ENCODE assay signal across 8 mouse cellular contexts in genomic region chrX:137038502-137038901, GRCm38 (mm10). TPM values are rescaled to one million over a fixed set of nuclear protein-coding genes. Genes with fewer than 3 reads are reported as not detected.
DNase-seq lines count a peak whose midpoint lies in the region; ATAC-seq and TF ChIP-seq lines count a peak whose summit lies in the region.

No protein-coding gene starts in this region.

- DNase-seq in kidney, adult 8-10 months = no peak
- no peak for DNase-seq in midbrain, postnatal 0 days (ENCODE audit: low spot score)
- no peak for DNase-seq in c-Kit-positive CD71-positive TER-119-positive erythroid progenitor cells, embryonic 14.5 days (ENCODE audit: low spot score)
- no peak for DNase-seq in spleen, adult 12 weeks (ENCODE audit: low spot score)
- DNase-seq in layer of hippocampus, adult 18-20 months (ENCODE audit: low spot score in 2 of 2) = no peak

- no peak overlapping the region for H3K27ac ChIP-seq in kidney, embryonic 15.5 days
- H3K27ac ChIP-seq in bone marrow macrophage, adult 2 months (ENCODE audit: insufficient read depth, low read depth, low read length) = peak overlapping the region; percentile 94
- peak overlapping the region; percentile 94 for H3K27ac ChIP-seq in hindbrain, embryonic 16.5 days (ENCODE audit: low read depth, low read length)
- H3K27ac ChIP-seq in midbrain, postnatal 0 days (ENCODE audit: low read depth, low read length) = peak overlapping the region; percentile 93; the same call in 1 of the 2 replicates

- H3K4me2 ChIP-seq in kidney, embryonic 15.5 days = peak overlapping the region; percentile 65
- H3K4me2 ChIP-seq in hindbrain, embryonic 16.5 days (ENCODE audit: low read length) = peak overlapping the region; percentile 58
- H3K4me2 ChIP-seq in midbrain, postnatal 0 days (ENCODE audit: low read depth, low read length, poor library complexity, severe bottlenecking) = peak overlapping the region; percentile 44

- no peak overlapping the region for H3K9ac ChIP-seq in kidney, embryonic 15.5 days
- H3K9ac ChIP-seq in hindbrain, embryonic 16.5 days (ENCODE audit: low read depth, low read length) = peak overlapping the region; percentile 73; the same call in 1 of the 2 replicates
- peak overlapping the region; percentile 73 for H3K9ac ChIP-seq in midbrain, postnatal 0 days (replicated peaks; ENCODE audit: low read length, poor library complexity, severe bottlenecking)

- peak overlapping the region; percentile 59 for H3K4me3 ChIP-seq in kidney, embryonic 15.5 days (replicated peaks)
- peak overlapping the region; percentile 81 for H3K4me3 ChIP-seq in bone marrow macrophage, adult 2 months (ENCODE audit: insufficient read depth, low read length)
- H3K4me3 ChIP-seq in hindbrain, embryonic 16.5 days (ENCODE audit: low read length) = peak overlapping the region; percentile 57
- H3K4me3 ChIP-seq in midbrain, postnatal 0 days (ENCODE audit: low read depth, low read length) = peak overlapping the region; percentile 45

- no peaks in the 10 kb centered on the region for H3K4me1 ChIP-seq in kidney, embryonic 15.5 days
- peaks cover 5% of the 10 kb centered on the region; the same call in 1 of the 2 replicates for H3K4me1 ChIP-seq in bone marrow macrophage, adult 2 months (ENCODE audit: control insufficient read depth, insufficient read depth, low read length)
- 0 out of 2 replicates have a peak, but pooled peaks cover 2% of the 10 kb centered on the region for H3K4me1 ChIP-seq in hindbrain, embryonic 16.5 days (ENCODE audit: control insufficient read depth, insufficient read depth, low read depth, low read length)
- no peaks in the 10 kb centered on the region for H3K4me1 ChIP-seq in midbrain, postnatal 0 days (ENCODE audit: insufficient read depth, low read length)

- WGBS in kidney, embryonic 15.5 days = 40% methylated on average over 7 of the region's 7 CpGs
- 46% methylated on average over 7 of the region's 7 CpGs for WGBS in hindbrain, embryonic 16.5 days
- 56% methylated on average over 7 of the region's 7 CpGs for WGBS in midbrain, postnatal 0 days

- no peak for TF ChIP-seq CTCF in bone marrow macrophage, adult 2 months (IDR thresholded peaks at IDR 0.05; ENCODE audit: low read depth, low read length)
- no peak for TF ChIP-seq CTCF in midbrain, postnatal 0 days (IDR thresholded peaks at IDR 0.05)

- ATAC-seq in kidney, embryonic 15.5 days (replicated peaks; ENCODE audit: low FRiP score) = peak; percentile 13; the same call in 1 of the 2 replicates
- ATAC-seq in hindbrain, embryonic 16.5 days = peak; percentile 63
- no peak for ATAC-seq in midbrain, postnatal 0 days (ENCODE audit: low FRiP score)

- H3K36me3 ChIP-seq in kidney, embryonic 15.5 days = no peaks in the 10 kb centered on the region
- H3K36me3 ChIP-seq in hindbrain, embryonic 16.5 days (ENCODE audit: control insufficient read depth, insufficient read depth, low read length) = no peaks in the 10 kb centered on the region
- H3K36me3 ChIP-seq in midbrain, postnatal 0 days (ENCODE audit: insufficient read depth, low read length) = no peaks in the 10 kb centered on the region

- no peaks in the 10 kb centered on the region for H3K9me3 ChIP-seq in kidney, embryonic 15.5 days (replicated peaks)
- H3K9me3 ChIP-seq in hindbrain, embryonic 16.5 days (ENCODE audit: control insufficient read depth, low read length) = no peaks in the 10 kb centered on the region
- H3K9me3 ChIP-seq in midbrain, postnatal 0 days (ENCODE audit: low read length) = no peaks in the 10 kb centered on the region

- no peak for TF ChIP-seq POLR2A in bone marrow macrophage, adult 2 months (IDR thresholded peaks at IDR 0.05; ENCODE audit: borderline replicate concordance, low read depth, low read length)

- H3K27me3 ChIP-seq in kidney, embryonic 15.5 days = 0 out of 2 replicates have a peak, but pooled peaks cover 8% of the 10 kb centered on the region
- H3K27me3 ChIP-seq in hindbrain, embryonic 16.5 days (replicated peaks; ENCODE audit: control insufficient read depth, insufficient read depth, low read length) = no peaks in the 10 kb centered on the region
- H3K27me3 ChIP-seq in midbrain, postnatal 0 days (ENCODE audit: insufficient read depth, low read length) = no peaks in the 10 kb centered on the region

RNA-seq across cellular contexts. Expression of gene Slc25a53, which starts 0.4 kb away (rescaled TPM):
- 8.6 and 10.6 TPM in 2 replicates for polyA plus RNA-seq in kidney, embryonic 15.5 days (2015; fragmentation: Nextera tagmentation; extraction: Ambion mirVana)
- 6.1 and 7.8 TPM in 2 replicates for polyA plus RNA-seq in bone marrow macrophage, adult 2 months (2012; ENCODE audit: insufficient read depth, insufficient read length, missing spikeins)
- polyA plus RNA-seq in hindbrain, embryonic 16.5 days (2015; fragmentation: Nextera tagmentation; extraction: Ambion mirVana) = 13.2 and 14.7 TPM in 2 replicates
- total RNA-seq in midbrain, postnatal 0 days (2014; rRNA removed) = 17.6 and 20.6 TPM in 2 replicates
- 11.1 and 12.6 TPM in 2 replicates for polyA plus RNA-seq in midbrain, postnatal 0 days (2015; fragmentation: Nextera tagmentation; extraction: Ambion mirVana)
- 10 to 100 TPM; 20.3 to 35.5 TPM for total RNA-seq in layer of hippocampus, adult 18-20 months (2021)

RNA-seq across cellular contexts. Expression of gene Fam199x, which starts 10.9 kb away (rescaled TPM):
- polyA plus RNA-seq in kidney, embryonic 15.5 days (2015; fragmentation: Nextera tagmentation; extraction: Ambion mirVana) = 12.0 and 12.6 TPM in 2 replicates
- 5.4 and 5.9 TPM in 2 replicates for polyA plus RNA-seq in bone marrow macrophage, adult 2 months (2012; ENCODE audit: insufficient read depth, insufficient read length, missing spikeins)
- 6.9 and 8.2 TPM in 2 replicates for polyA plus RNA-seq in hindbrain, embryonic 16.5 days (2015; fragmentation: Nextera tagmentation; extraction: Ambion mirVana)
- total RNA-seq in midbrain, postnatal 0 days (2014; rRNA removed) = 14.8 and 16.3 TPM in 2 replicates
- polyA plus RNA-seq in midbrain, postnatal 0 days (2015; fragmentation: Nextera tagmentation; extraction: Ambion mirVana) = 6.7 and 8.8 TPM in 2 replicates
- 1 to 10 TPM; 8.4 to 8.5 TPM for total RNA-seq in layer of hippocampus, adult 18-20 months (2021)

RNA-seq across cellular contexts. Expression of gene Zcchc18, which starts 45.5 kb away (rescaled TPM):
- 23.4 and 27.9 TPM in 2 replicates for polyA plus RNA-seq in kidney, embryonic 15.5 days (2015; fragmentation: Nextera tagmentation; extraction: Ambion mirVana)
- not detected in 2 replicates for polyA plus RNA-seq in bone marrow macrophage, adult 2 months (2012; ENCODE audit: insufficient read depth, insufficient read length, missing spikeins)
- polyA plus RNA-seq in hindbrain, embryonic 16.5 days (2015; fragmentation: Nextera tagmentation; extraction: Ambion mirVana) = 480 and 547 TPM in 2 replicates
- 196 and 224 TPM in 2 replicates for total RNA-seq in midbrain, postnatal 0 days (2014; rRNA removed)
- 602 and 631 TPM in 2 replicates for polyA plus RNA-seq in midbrain, postnatal 0 days (2015; fragmentation: Nextera tagmentation; extraction: Ambion mirVana)
- total RNA-seq in layer of hippocampus, adult 18-20 months (2021) = 100 to 1,000 TPM; 267 to 271 TPM

Comparison
In these comparisons a context has a peak if more than half of its experiments do, and no peak if none do; other contexts are left out.
1. RNA of gene Zcchc18, which starts 45.5 kb away (polyA plus RNA-seq): 602 to 631 TPM in midbrain, postnatal 0 days, 480 to 547 TPM in hindbrain, embryonic 16.5 days and 23.4 to 27.9 TPM in kidney, embryonic 15.5 days; not detected in bone marrow macrophage, adult 2 months; every median in the first group is over 10 times any median in the second.
2. Peak in every context shown above with its lines, with median percentiles within 50 percentile points of each other: H3K4me2 ChIP-seq and H3K4me3 ChIP-seq.